Mouse (Mus musculus): ENCODE measurements around the gene Inpp5b. TPM values are rescaled to one million over a fixed set of nuclear protein-coding genes. Genes with fewer than 3 reads are reported as not detected.

Gene Inpp5b
- polyA plus RNA-seq, 1 experiment from 2014 or later, result 25.3 TPM

DNA sequence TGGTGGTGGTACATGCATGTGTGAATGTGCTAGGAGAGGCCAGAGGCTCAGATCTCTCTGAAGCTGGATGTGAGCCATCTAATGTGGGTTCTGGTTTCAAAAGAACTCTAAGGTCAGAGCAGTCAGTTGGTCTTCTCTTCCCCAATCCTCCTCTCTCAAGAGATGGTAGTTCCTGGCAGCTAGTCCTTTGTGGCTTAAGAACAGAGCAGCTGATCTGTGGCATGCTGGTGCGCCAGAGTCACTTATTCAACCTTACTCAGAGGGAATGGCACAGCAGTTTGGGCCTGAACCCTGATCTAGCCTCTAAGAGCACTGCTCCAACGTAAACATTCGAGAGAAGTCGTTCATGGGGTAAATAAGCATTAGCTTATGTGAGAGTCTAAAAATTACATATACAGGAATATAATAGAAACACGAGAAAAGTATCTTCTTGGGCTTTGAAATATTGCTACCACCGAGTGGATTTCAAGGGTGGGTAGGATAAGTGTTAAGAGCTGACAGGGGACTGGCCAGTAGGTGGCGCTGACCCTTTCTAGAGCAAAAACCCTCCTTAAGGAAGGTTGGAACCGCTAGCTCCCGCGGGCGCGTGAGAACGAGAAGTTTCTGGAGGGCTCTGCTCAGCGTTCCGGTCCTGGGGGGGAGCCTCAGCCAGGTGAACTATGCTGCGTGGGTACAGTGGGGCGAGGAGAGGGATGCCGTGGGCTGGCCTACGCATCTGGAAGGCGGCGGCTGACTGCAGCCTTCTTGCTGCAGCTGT is 60.1 kb downstream of the Inpp5b start, which contains the start of gene Mtf1:
Mtf1 (plus strand) TSS at position 553 of the 757 bp plus-strand sequence.
- Histone ChIP-seq H3K4me3 (replicated peaks; ENCODE audit: low read length) (peak within 1 kb of the TSS; percentile 77), H3K4me1 (replicated peaks; ENCODE audit: control insufficient read depth, insufficient read depth, low read length) (peaks cover 8% of the 10 kb centered on the region), H3K9me3 (ENCODE audit: control insufficient read depth, low read length) (no peaks in the 10 kb centered on the region), H3K27ac (ENCODE audit: low read length) (peak within 1 kb of the TSS; percentile 93), H3K4me2 (ENCODE audit: low read length) (peak within 1 kb of the TSS; percentile 95), H3K27me3 (replicated peaks; ENCODE audit: control insufficient read depth, insufficient read depth, low read length) (no peaks in the 10 kb centered on the region), H3K36me3 (ENCODE audit: control insufficient read depth, insufficient read depth) (peaks cover 11% of the 10 kb centered on the region; the same call in 1 of the 2 replicates), H3K9ac (replicated peaks; ENCODE audit: low read depth, low read length) (peak within 1 kb of the TSS; percentile 78)
- ATAC-seq, result peak; percentile 75
- 3% methylated on average over 21 of the region's 21 CpGs for WGBS

- peak overlapping the region; percentile 95 for H3K4me2 ChIP-seq (ENCODE audit: low read length)
- peak; percentile 100 for ATAC-seq
- H3K4me3 ChIP-seq (replicated peaks; ENCODE audit: low read length), result peak overlapping the region; percentile 77
- no peaks in the 10 kb centered on the region for H3K9me3 ChIP-seq (ENCODE audit: control insufficient read depth, low read length)
- no peaks in the 10 kb centered on the region for H3K27me3 ChIP-seq (replicated peaks; ENCODE audit: control insufficient read depth, insufficient read depth, low read length)
- H3K27ac ChIP-seq (ENCODE audit: low read length), result peak overlapping the region; percentile 93
- peak overlapping the region; percentile 78 for H3K9ac ChIP-seq (replicated peaks; ENCODE audit: low read depth, low read length)
- peaks cover 8% of the 10 kb centered on the region for H3K4me1 ChIP-seq (replicated peaks; ENCODE audit: control insufficient read depth, insufficient read depth, low read length)
- WGBS, result 2% methylated on average over 53 of the region's 53 CpGs
- peaks cover 11% of the 10 kb centered on the region; the same call in 1 of the 2 replicates for H3K36me3 ChIP-seq (ENCODE audit: control insufficient read depth, insufficient read depth)
Observed at GRCm38 (mm10) chr4:124802309-124803260, 60.9 kb downstream of the Inpp5b start.

DNA sequence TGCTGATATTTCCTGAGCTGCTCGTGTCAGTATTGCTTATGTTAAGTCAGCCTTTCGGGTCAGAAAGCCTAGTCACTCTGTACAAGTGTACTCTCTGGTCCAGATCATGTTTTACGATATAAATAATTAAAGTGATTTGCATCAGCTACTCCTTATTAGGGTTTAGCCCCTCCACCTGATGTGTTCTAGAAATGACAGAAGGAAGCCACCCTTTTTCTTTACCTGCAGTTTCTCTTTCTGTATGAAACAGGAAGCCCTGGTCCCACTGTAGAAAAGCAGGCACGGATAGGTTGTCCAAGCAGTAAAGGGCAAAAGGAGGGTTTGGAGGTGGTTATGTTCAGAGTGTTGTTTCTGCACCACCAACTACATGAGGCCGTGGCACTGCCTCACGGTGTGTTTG is 61.8 kb downstream of the Inpp5b start:
- H3K27ac ChIP-seq (ENCODE audit: low read length), result no peak overlapping the region
- H3K36me3 ChIP-seq (ENCODE audit: control insufficient read depth, insufficient read depth), result peaks cover 11% of the 10 kb centered on the region; the same call in 1 of the 2 replicates
- 82% methylated on average over 6 of the region's 6 CpGs for WGBS
- H3K4me2 ChIP-seq (ENCODE audit: low read length), result peak overlapping the region; percentile 95
- no peak overlapping the region for H3K9ac ChIP-seq (replicated peaks; ENCODE audit: low read depth, low read length)
- H3K4me3 ChIP-seq (replicated peaks; ENCODE audit: low read length), result peak overlapping the region; percentile 77
- ATAC-seq, result no peak
- peaks cover 9% of the 10 kb centered on the region for H3K4me1 ChIP-seq (replicated peaks; ENCODE audit: control insufficient read depth, insufficient read depth, low read length)
- no peaks in the 10 kb centered on the region for H3K9me3 ChIP-seq (ENCODE audit: control insufficient read depth, low read length)
- H3K27me3 ChIP-seq (replicated peaks; ENCODE audit: control insufficient read depth, insufficient read depth, low read length), result no peaks in the 10 kb centered on the region

DNA sequence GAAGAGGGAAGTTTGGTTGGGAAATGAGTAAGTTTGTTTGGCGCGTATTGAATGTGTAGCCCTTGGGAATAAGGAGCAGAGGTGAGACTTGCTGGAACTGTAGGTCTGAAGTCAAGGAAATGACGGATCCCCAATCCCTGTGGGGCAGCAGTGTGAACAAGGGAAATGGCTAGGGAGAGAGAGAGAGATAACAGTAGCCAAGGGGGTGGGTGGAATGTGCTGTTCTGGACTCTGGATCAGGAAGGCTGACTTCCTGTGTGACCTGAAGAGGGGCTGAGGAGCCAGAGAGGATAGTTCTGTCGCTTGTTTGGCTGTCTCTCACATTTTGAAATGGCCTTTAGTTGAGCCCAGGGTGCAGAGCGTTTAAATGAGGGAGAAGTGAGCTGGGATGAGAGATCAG is 66.9 kb downstream of the Inpp5b start:
- H3K9me3 ChIP-seq (ENCODE audit: control insufficient read depth, low read length), result no peaks in the 10 kb centered on the region
- no peak overlapping the region for H3K4me3 ChIP-seq (replicated peaks; ENCODE audit: low read length)
- H3K4me1 ChIP-seq (replicated peaks; ENCODE audit: control insufficient read depth, insufficient read depth, low read length), result peaks cover 11% of the 10 kb centered on the region
- peaks cover 11% of the 10 kb centered on the region; the same call in 1 of the 2 replicates for H3K36me3 ChIP-seq (ENCODE audit: control insufficient read depth, insufficient read depth)
- H3K9ac ChIP-seq (replicated peaks; ENCODE audit: low read depth, low read length), result no peak overlapping the region
- no peak overlapping the region for H3K4me2 ChIP-seq (ENCODE audit: low read length)
- ATAC-seq, result no peak
- no peaks in the 10 kb centered on the region for H3K27me3 ChIP-seq (replicated peaks; ENCODE audit: control insufficient read depth, insufficient read depth, low read length)
- H3K27ac ChIP-seq (ENCODE audit: low read length), result no peak overlapping the region
- WGBS, result 95% methylated on average over 5 of the region's 5 CpGs

GRCm38 (mm10) chr4:124809136-124809883 is 67.7 kb downstream of the Inpp5b start:
- no peaks in the 10 kb centered on the region for H3K9me3 ChIP-seq (ENCODE audit: control insufficient read depth, low read length)
- 86% methylated on average over 9 of the region's 9 CpGs for WGBS
- H3K27ac ChIP-seq (ENCODE audit: low read length), result no peak overlapping the region
- H3K4me2 ChIP-seq (ENCODE audit: low read length), result no peak overlapping the region
- H3K4me3 ChIP-seq (replicated peaks; ENCODE audit: low read length), result no peak overlapping the region
- no peak overlapping the region for H3K9ac ChIP-seq (replicated peaks; ENCODE audit: low read depth, low read length)
- peaks cover 11% of the 10 kb centered on the region; the same call in 1 of the 2 replicates for H3K36me3 ChIP-seq (ENCODE audit: control insufficient read depth, insufficient read depth)
- H3K4me1 ChIP-seq (replicated peaks; ENCODE audit: control insufficient read depth, insufficient read depth, low read length), result peaks cover 9% of the 10 kb centered on the region; the same call in 1 of the 2 replicates
- no peaks in the 10 kb centered on the region for H3K27me3 ChIP-seq (replicated peaks; ENCODE audit: control insufficient read depth, insufficient read depth, low read length)
- no peak for ATAC-seq

GRCm38 (mm10) chr4:124810056-124810455 is 68.4 kb downstream of the Inpp5b start:
- Histone ChIP-seq H3K27ac (ENCODE audit: low read length) (no peak overlapping the region), H3K9ac (replicated peaks; ENCODE audit: low read depth, low read length) (no peak overlapping the region), H3K4me2 (ENCODE audit: low read length) (no peak overlapping the region), H3K36me3 (ENCODE audit: control insufficient read depth, insufficient read depth) (peaks cover 9% of the 10 kb centered on the region; the same call in 1 of the 2 replicates), H3K9me3 (ENCODE audit: control insufficient read depth, low read length) (no peaks in the 10 kb centered on the region), H3K27me3 (replicated peaks; ENCODE audit: control insufficient read depth, insufficient read depth, low read length) (no peaks in the 10 kb centered on the region), H3K4me1 (replicated peaks; ENCODE audit: control insufficient read depth, insufficient read depth, low read length) (peaks cover 9% of the 10 kb centered on the region; the same call in 1 of the 2 replicates), H3K4me3 (replicated peaks; ENCODE audit: low read length) (no peak overlapping the region)
- 85% methylated on average over 7 of the region's 7 CpGs for WGBS
- ATAC-seq, result no peak

GRCm38 (mm10) chr4:124811347-124811975 is 69.8 kb downstream of the Inpp5b start:
- no peak overlapping the region for H3K27ac ChIP-seq (ENCODE audit: low read length)
- H3K27me3 ChIP-seq (replicated peaks; ENCODE audit: control insufficient read depth, insufficient read depth, low read length), result no peaks in the 10 kb centered on the region
- H3K9me3 ChIP-seq (ENCODE audit: control insufficient read depth, low read length), result no peaks in the 10 kb centered on the region
- H3K4me3 ChIP-seq (replicated peaks; ENCODE audit: low read length), result no peak overlapping the region
- ATAC-seq, result no peak
- H3K36me3 ChIP-seq (ENCODE audit: control insufficient read depth, insufficient read depth), result peaks cover 2% of the 10 kb centered on the region; the same call in 1 of the 2 replicates
- no peak overlapping the region for H3K4me2 ChIP-seq (ENCODE audit: low read length)
- H3K9ac ChIP-seq (replicated peaks; ENCODE audit: low read depth, low read length), result no peak overlapping the region
- WGBS, result 17% methylated on average over 9 of the region's 9 CpGs
- peaks cover 9% of the 10 kb centered on the region; the same call in 1 of the 2 replicates for H3K4me1 ChIP-seq (replicated peaks; ENCODE audit: control insufficient read depth, insufficient read depth, low read length)

GRCm38 (mm10) chr4:124815901-124816300 is 74.3 kb downstream of the Inpp5b start:
- no peak overlapping the region for H3K4me3 ChIP-seq (replicated peaks; ENCODE audit: low read length)
- H3K4me2 ChIP-seq (ENCODE audit: low read length), result no peak overlapping the region
- peaks cover 6% of the 10 kb centered on the region; the same call in 1 of the 2 replicates for H3K4me1 ChIP-seq (replicated peaks; ENCODE audit: control insufficient read depth, insufficient read depth, low read length)
- H3K36me3 ChIP-seq (ENCODE audit: control insufficient read depth, insufficient read depth), result no peaks in the 10 kb centered on the region; the same call in 1 of the 2 replicates
- H3K9ac ChIP-seq (replicated peaks; ENCODE audit: low read depth, low read length), result no peak overlapping the region
- H3K27me3 ChIP-seq (replicated peaks; ENCODE audit: control insufficient read depth, insufficient read depth, low read length), result no peaks in the 10 kb centered on the region
- ATAC-seq, result no peak
- 90% methylated on average over 11 of the region's 11 CpGs for WGBS
- H3K9me3 ChIP-seq (ENCODE audit: control insufficient read depth, low read length), result no peaks in the 10 kb centered on the region
- H3K27ac ChIP-seq (ENCODE audit: low read length), result no peak overlapping the region

Measured in forebrain, embryonic 16.5 days (tissue).